25 mouse cellular contexts compared by ENCODE assay signal in genomic region chr7:123088920-123089319, GRCm38 (mm10).
"Had no signal": no experiment of that assay in that cellular context is flagged by ENCODE, and none has a peak within 500 bp of the region (broad histone marks: within the 10 kb centered on the region; RNA-seq: fewer than 3 reads in every experiment).

No protein-coding gene starts in this region.

- H3K9ac ChIP-seq: heart, embryonic 13.5 days; heart, embryonic 15.5 days; hindbrain, embryonic 13.5 days; intestine, embryonic 15.5 days; limb, embryonic 12.5 days; liver, embryonic 13.5 days; liver, embryonic 15.5 days; liver, postnatal 0 days had no signal

- H3K4me3 ChIP-seq: heart, adult 2 months; heart, embryonic 13.5 days; heart, embryonic 15.5 days; hindbrain, embryonic 13.5 days; intestine, embryonic 15.5 days; limb, embryonic 10.5 days; limb, embryonic 12.5 days; liver, embryonic 13.5 days; liver, embryonic 15.5 days had no signal

- ATAC-seq: hindbrain, embryonic 16.5 days; inflammation-experienced regulatory T-cells, adult 6 months; intestine, embryonic 15.5 days; liver, postnatal 0 days had no signal

- H3K27me3 ChIP-seq: heart, embryonic 13.5 days; heart, embryonic 15.5 days; hindbrain, embryonic 13.5 days; intestine, embryonic 15.5 days; limb, embryonic 12.5 days; liver, embryonic 13.5 days; liver, embryonic 15.5 days had no signal

- H3K9me3 ChIP-seq: heart, embryonic 13.5 days; heart, embryonic 15.5 days; hindbrain, embryonic 13.5 days; intestine, embryonic 15.5 days; limb, embryonic 10.5 days; limb, embryonic 12.5 days; liver, embryonic 13.5 days; liver, embryonic 15.5 days had no signal

- DNase-seq: gastrocnemius, postnatal 14 days; gastrocnemius, postnatal 36 days; heart, adult 2 months; heart, postnatal 14 days; heart, postnatal 36 days; kidney, adult 11 months; kidney, adult 2 months; kidney, postnatal 10 days; kidney, postnatal 25 days; layer of hippocampus, adult 9-11 months; layer of hippocampus, postnatal 36 days; liver; liver, embryonic 13.5 days; liver, postnatal 0 days had no signal

- H3K4me2 ChIP-seq: heart, embryonic 11.5 days; heart, embryonic 13.5 days; heart, embryonic 15.5 days; hindbrain, embryonic 13.5 days; intestine, embryonic 15.5 days; limb, embryonic 12.5 days; liver, embryonic 11.5 days; liver, embryonic 13.5 days; liver, embryonic 15.5 days had no signal

- H3K4me1 ChIP-seq: liver, embryonic 15.5 days had no signal

- H3K27ac ChIP-seq: heart, adult 2 months; heart, embryonic 13.5 days; heart, embryonic 15.5 days; hindbrain, embryonic 13.5 days; intestine, embryonic 15.5 days; limb, embryonic 10.5 days; limb, embryonic 12.5 days; liver, embryonic 13.5 days; liver, embryonic 15.5 days had no signal

- H3K36me3 ChIP-seq: heart, embryonic 13.5 days; heart, embryonic 15.5 days; hindbrain, embryonic 13.5 days; intestine, embryonic 15.5 days; limb, embryonic 10.5 days; limb, embryonic 12.5 days; liver, embryonic 13.5 days; liver, embryonic 15.5 days had no signal
